Mouse (Mus musculus): ENCODE data around the gene Rps26. TPM values are rescaled to one million over a fixed set of nuclear protein-coding genes. Genes with fewer than 3 reads are reported as not detected.

Gene Rps26
- polyA plus RNA-seq, 1 experiment from 2014 or later, result 628 TPM

DNA sequence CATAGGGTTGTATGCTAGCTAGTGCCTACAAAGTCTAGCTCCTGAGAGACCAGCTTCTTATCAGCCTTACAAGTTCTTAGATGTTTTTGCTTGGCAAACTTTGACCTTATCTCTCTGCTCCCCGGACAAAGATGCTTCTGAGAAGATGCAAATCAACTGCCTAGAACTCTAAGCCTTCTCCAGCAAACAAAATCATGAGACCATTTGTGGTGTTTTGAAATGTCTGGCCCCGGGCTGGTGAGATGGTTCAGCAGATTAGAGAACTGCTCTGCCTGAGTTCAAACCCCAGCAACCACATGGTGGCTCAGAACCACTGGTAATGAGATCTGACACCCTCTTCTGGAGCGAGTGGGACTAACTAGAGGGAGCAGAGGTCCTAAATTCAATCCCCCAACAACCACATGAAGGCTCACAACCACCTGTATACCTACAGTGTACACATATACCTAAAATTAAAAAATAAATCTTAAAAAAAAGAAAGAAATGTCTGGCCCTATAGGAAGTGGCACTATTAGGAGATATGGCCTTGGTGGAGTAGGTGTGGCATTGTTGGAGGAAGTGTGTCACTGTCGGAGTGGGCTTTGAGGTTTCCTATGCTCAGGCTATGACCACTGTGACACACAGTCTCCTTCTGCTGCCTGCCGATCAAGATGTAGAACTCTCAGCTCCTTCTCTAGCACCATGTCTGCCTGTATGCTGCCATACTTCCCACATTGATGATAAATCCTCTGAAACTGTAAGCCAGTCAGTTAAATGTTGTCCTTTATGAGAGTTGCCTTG, 37.1 kb upstream of the Rps26 start:
- ATAC-seq (ENCODE audit: low FRiP score, low TSS enrichment), result no peak
- Histone ChIP-seq H3K9ac (replicated peaks; ENCODE audit: low read length) (no peak overlapping the region), H3K27ac (ENCODE audit: low read length) (no peak overlapping the region), H3K27me3 (ENCODE audit: insufficient read depth, low read length) (no peaks in the 10 kb centered on the region), H3K4me2 (replicated peaks; ENCODE audit: low read depth, low read length) (no peak overlapping the region), H3K4me3 (ENCODE audit: low read length) (no peak overlapping the region), H3K36me3 (ENCODE audit: insufficient read depth, low read length) (no peaks in the 10 kb centered on the region), H3K4me1 (ENCODE audit: insufficient read depth, low read length) (0 out of 2 replicates have a peak, but pooled peaks cover 3% of the 10 kb centered on the region), H3K9me3 (ENCODE audit: low read length) (no peaks in the 10 kb centered on the region)
- WGBS, result 61% methylated on average over 5 of the region's 5 CpGs

DNA sequence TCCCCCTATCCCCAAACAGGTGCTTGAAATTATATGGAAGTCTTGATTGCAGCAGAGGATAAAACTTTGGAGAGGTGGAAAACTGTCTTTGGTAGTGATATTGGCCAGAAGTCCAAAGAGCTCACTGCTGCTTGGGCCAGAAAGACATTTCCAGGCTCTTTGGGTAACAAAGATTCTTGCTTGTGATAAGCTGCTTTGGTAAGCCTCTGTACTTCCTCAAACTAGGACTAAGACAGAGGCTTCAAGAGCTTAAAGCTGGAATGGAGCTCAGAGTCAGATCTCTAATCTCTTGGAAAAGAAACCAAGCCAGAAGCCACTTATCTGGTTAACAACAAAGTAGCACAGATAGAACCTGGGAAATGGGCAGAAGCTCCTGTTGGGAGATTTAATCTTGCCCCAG, 35.9 kb upstream of the Rps26 start:
- Histone ChIP-seq H3K27ac (ENCODE audit: low read length) (no peak overlapping the region), H3K4me1 (ENCODE audit: insufficient read depth, low read length) (no peaks in the 10 kb centered on the region), H3K4me2 (replicated peaks; ENCODE audit: low read depth, low read length) (no peak overlapping the region), H3K4me3 (ENCODE audit: low read length) (no peak overlapping the region), H3K9ac (replicated peaks; ENCODE audit: low read length) (no peak overlapping the region), H3K27me3 (ENCODE audit: insufficient read depth, low read length) (no peaks in the 10 kb centered on the region), H3K9me3 (ENCODE audit: low read length) (no peaks in the 10 kb centered on the region), H3K36me3 (ENCODE audit: insufficient read depth, low read length) (no peaks in the 10 kb centered on the region)
- no peak for ATAC-seq (ENCODE audit: low FRiP score, low TSS enrichment)

DNA sequence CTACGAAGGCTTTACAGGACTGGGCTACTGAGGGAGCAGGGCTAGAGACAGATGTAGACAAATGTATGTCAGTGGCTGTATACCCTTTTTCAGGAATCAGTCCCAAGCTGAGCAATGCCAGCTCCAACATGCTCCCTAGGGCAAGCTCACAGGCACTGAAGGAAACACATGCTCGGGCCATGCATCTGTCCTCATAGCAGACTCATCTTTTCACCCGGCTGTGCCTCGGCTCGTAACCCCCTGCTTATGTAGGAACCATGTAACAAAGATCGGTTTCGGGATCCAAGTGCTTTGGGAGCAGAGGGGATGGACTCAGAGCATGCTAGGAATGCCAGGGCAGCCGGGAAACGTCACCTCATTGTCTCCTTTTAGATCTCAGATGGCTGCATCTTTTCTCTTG, 32.9 kb upstream of the Rps26 start:
- H3K4me1 ChIP-seq (ENCODE audit: insufficient read depth, low read length), result no peaks in the 10 kb centered on the region
- H3K4me3 ChIP-seq (ENCODE audit: low read length), result no peak overlapping the region
- 48% methylated on average over 9 of the region's 9 CpGs for WGBS
- ATAC-seq (ENCODE audit: low FRiP score, low TSS enrichment), result no peak
- H3K27me3 ChIP-seq (ENCODE audit: insufficient read depth, low read length), result no peaks in the 10 kb centered on the region
- H3K27ac ChIP-seq (ENCODE audit: low read length), result no peak overlapping the region
- H3K36me3 ChIP-seq (ENCODE audit: insufficient read depth, low read length), result no peaks in the 10 kb centered on the region
- no peaks in the 10 kb centered on the region for H3K9me3 ChIP-seq (ENCODE audit: low read length)
- no peak overlapping the region for H3K9ac ChIP-seq (replicated peaks; ENCODE audit: low read length)
- H3K4me2 ChIP-seq (replicated peaks; ENCODE audit: low read depth, low read length), result no peak overlapping the region

DNA sequence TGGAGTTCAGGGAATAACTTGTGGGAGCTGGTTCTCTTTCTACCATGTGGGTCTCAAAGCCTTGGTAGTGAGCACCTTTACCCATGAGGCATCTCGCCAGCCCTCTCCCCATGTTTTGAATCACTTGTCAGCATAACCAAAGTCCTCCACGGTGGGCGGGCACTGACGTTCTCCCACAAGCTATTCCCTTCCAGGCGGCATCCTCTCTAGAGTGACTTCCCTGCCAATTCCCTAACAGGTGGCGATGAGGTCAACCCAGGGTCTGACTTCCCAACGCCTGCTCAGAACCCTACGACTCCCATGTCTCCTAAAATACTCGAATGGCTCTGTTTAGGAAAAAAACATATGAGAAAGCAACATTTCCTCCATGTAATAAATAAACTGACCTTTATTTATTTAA, 31.3 kb upstream of the Rps26 start:
- no peaks in the 10 kb centered on the region for H3K36me3 ChIP-seq (ENCODE audit: insufficient read depth, low read length)
- H3K4me1 ChIP-seq (ENCODE audit: insufficient read depth, low read length), result no peaks in the 10 kb centered on the region
- no peak for ATAC-seq (ENCODE audit: low FRiP score, low TSS enrichment)
- H3K4me2 ChIP-seq (replicated peaks; ENCODE audit: low read depth, low read length), result no peak overlapping the region
- H3K9me3 ChIP-seq (ENCODE audit: low read length), result no peaks in the 10 kb centered on the region
- WGBS, result 54% methylated on average over 9 of the region's 9 CpGs
- no peaks in the 10 kb centered on the region for H3K27me3 ChIP-seq (ENCODE audit: insufficient read depth, low read length)
- no peak overlapping the region for H3K27ac ChIP-seq (ENCODE audit: low read length)
- no peak overlapping the region for H3K4me3 ChIP-seq (ENCODE audit: low read length)
- no peak overlapping the region for H3K9ac ChIP-seq (replicated peaks; ENCODE audit: low read length)

DNA sequence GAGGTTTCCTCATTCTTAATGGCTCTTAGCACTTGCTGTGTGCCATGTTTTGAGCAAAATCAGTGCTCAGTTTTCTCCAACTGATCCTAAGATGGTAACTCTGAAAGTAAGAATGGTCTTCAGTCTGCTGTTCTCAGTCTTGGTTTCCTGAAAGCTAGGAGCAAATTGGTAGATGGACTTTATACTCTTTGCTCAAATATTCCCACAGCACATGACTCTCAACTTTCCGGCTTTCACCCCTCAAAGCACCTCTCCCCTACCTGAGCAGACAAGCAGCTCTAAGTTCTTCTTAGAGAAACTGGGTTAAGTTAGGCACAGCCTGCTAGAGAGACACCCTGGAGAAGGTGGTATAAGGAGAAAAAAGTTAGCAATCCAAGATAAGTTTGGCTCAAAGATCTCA, 30.2 kb upstream of the Rps26 start:
- Histone ChIP-seq H3K36me3 (ENCODE audit: insufficient read depth, low read length) (no peaks in the 10 kb centered on the region), H3K9ac (replicated peaks; ENCODE audit: low read length) (no peak overlapping the region), H3K27me3 (ENCODE audit: insufficient read depth, low read length) (no peaks in the 10 kb centered on the region), H3K9me3 (ENCODE audit: low read length) (no peaks in the 10 kb centered on the region), H3K4me1 (ENCODE audit: insufficient read depth, low read length) (no peaks in the 10 kb centered on the region), H3K27ac (ENCODE audit: low read length) (no peak overlapping the region), H3K4me2 (replicated peaks; ENCODE audit: low read depth, low read length) (no peak overlapping the region), H3K4me3 (ENCODE audit: low read length) (no peak overlapping the region)
- ATAC-seq (ENCODE audit: low FRiP score, low TSS enrichment), result no peak
- WGBS, result 90% methylated on average over 1 of the region's 1 CpGs

DNA sequence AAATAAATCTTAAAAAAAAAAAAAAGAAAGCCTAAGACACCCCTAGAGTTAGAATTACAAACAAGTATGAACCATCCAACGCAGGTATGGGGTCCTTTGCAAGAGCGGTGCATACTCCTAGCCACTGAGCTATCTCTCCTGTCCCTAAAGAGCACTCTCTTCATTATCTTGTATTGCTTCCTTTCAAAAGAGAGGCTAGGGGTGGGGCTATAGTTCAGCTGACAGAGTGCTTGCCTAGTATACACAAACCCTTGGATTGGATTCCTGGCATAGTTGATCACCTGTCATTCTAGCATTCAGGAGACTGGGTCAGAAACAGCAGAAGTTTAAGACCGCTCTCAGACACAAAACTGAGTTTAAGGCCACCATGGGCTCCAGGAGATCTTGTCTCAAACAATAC, 28.7 kb upstream of the Rps26 start:
- Histone ChIP-seq H3K9ac (replicated peaks; ENCODE audit: low read length) (no peak overlapping the region), H3K4me3 (ENCODE audit: low read length) (no peak overlapping the region), H3K9me3 (ENCODE audit: low read length) (no peaks in the 10 kb centered on the region), H3K27me3 (ENCODE audit: insufficient read depth, low read length) (no peaks in the 10 kb centered on the region), H3K36me3 (ENCODE audit: insufficient read depth, low read length) (no peaks in the 10 kb centered on the region), H3K4me1 (ENCODE audit: insufficient read depth, low read length) (no peaks in the 10 kb centered on the region), H3K27ac (ENCODE audit: low read length) (no peak overlapping the region), H3K4me2 (replicated peaks; ENCODE audit: low read depth, low read length) (no peak overlapping the region)
- WGBS, result 86% methylated on average over 3 of the region's 3 CpGs
- ATAC-seq (ENCODE audit: low FRiP score, low TSS enrichment), result no peak

GRCm38 (mm10) chr10:128653866-128654265, 27.3 kb upstream of the Rps26 start:
- Histone ChIP-seq H3K4me2 (replicated peaks; ENCODE audit: low read depth, low read length) (no peak overlapping the region), H3K27ac (ENCODE audit: low read length) (no peak overlapping the region), H3K36me3 (ENCODE audit: insufficient read depth, low read length) (no peaks in the 10 kb centered on the region), H3K27me3 (ENCODE audit: insufficient read depth, low read length) (no peaks in the 10 kb centered on the region), H3K4me1 (ENCODE audit: insufficient read depth, low read length) (no peaks in the 10 kb centered on the region), H3K9me3 (ENCODE audit: low read length) (no peaks in the 10 kb centered on the region), H3K9ac (replicated peaks; ENCODE audit: low read length) (no peak overlapping the region), H3K4me3 (ENCODE audit: low read length) (no peak overlapping the region)
- no peak for ATAC-seq (ENCODE audit: low FRiP score, low TSS enrichment)
- WGBS, result 71% methylated on average over 4 of the region's 4 CpGs

- Histone ChIP-seq H3K9ac (replicated peaks; ENCODE audit: low read length) (peak overlapping the region; percentile 25), H3K4me1 (ENCODE audit: insufficient read depth, low read length) (peaks cover 14% of the 10 kb centered on the region), H3K4me3 (ENCODE audit: low read length) (peak overlapping the region; percentile 60), H3K27me3 (ENCODE audit: insufficient read depth, low read length) (no peaks in the 10 kb centered on the region), H3K9me3 (ENCODE audit: low read length) (no peaks in the 10 kb centered on the region), H3K36me3 (ENCODE audit: insufficient read depth, low read length) (no peaks in the 10 kb centered on the region), H3K27ac (ENCODE audit: low read length) (peak overlapping the region; percentile 32; the same call in 1 of the 2 replicates), H3K4me2 (replicated peaks; ENCODE audit: low read depth, low read length) (peak overlapping the region; percentile 94)
- ATAC-seq (ENCODE audit: low FRiP score, low TSS enrichment), result peak; percentile 71; the same call in 1 of the 2 replicates
- WGBS, result 19% methylated on average over 5 of the region's 13 CpGs
Measured at GRCm38 (mm10) chr10:128646139-128647089, 19.9 kb upstream of the Rps26 start.

GRCm38 (mm10) chr10:128645111-128646011, 18.8 kb upstream of the Rps26 start, which contains the start of gene Ikzf4:
Gene Ikzf4 (minus strand): TSS chr10:128645991.
- Histone ChIP-seq H3K27ac (ENCODE audit: low read length) (peak within 1 kb of the TSS; percentile 32; the same call in 1 of the 2 replicates), H3K4me2 (replicated peaks; ENCODE audit: low read depth, low read length) (peak within 1 kb of the TSS; percentile 94), H3K27me3 (ENCODE audit: insufficient read depth, low read length) (no peaks in the 10 kb centered on the region), H3K4me3 (ENCODE audit: low read length) (peak within 1 kb of the TSS; percentile 60), H3K9ac (replicated peaks; ENCODE audit: low read length) (peak within 1 kb of the TSS; percentile 70), H3K36me3 (ENCODE audit: insufficient read depth, low read length) (0 out of 2 replicates have a peak, but pooled peaks cover 4% of the 10 kb centered on the region), H3K4me1 (ENCODE audit: insufficient read depth, low read length) (peaks cover 14% of the 10 kb centered on the region), H3K9me3 (ENCODE audit: low read length) (no peaks in the 10 kb centered on the region)
- peak; percentile 78 for ATAC-seq (ENCODE audit: low FRiP score, low TSS enrichment)
- 3% methylated on average over 36 of the region's 36 CpGs for WGBS

Data from kidney, embryonic 16.5 days (tissue).